Mouse (Mus musculus) G1E (cell line): ENCODE data around the gene Gpr137b.
"Not testable (repeated sequence)": the region's sequence is repeated elsewhere in the genome, so short reads cannot be mapped to it uniquely, and the experiment has no call there.

ENCODE experiments used
- CTCF ChIP-seq: IDR thresholded peaks from 2 replicates; pipeline ENCODE4 v1.5.1; 2012; ENCODE audit warnings: low read depth, low read length, inconsistent platforms, mixed read lengths
- GATA1 ChIP-seq: IDR thresholded peaks from 2 replicates; pipeline ENCODE4 v1.6.1; 2012; ENCODE audit warnings: borderline replicate concordance, low read length, inconsistent platforms, mixed read lengths
- GATA2 ChIP-seq: IDR thresholded peaks from 2 replicates; pipeline ENCODE4 v1.6.1; 2012; ENCODE audit warnings: low read depth, low read length, inconsistent platforms, borderline replicate concordance
- POLR2AphosphoS5 ChIP-seq: IDR thresholded peaks from 2 replicates; pipeline ENCODE4 v1.6.1; 2012; ENCODE audit warnings: low read depth, low read length, inconsistent platforms; ENCODE audit not compliant: insufficient replicate concordance
- TAL1 ChIP-seq: conservative IDR thresholded peaks from 2 replicates; pipeline ENCODE4 v1.6.1; 2012; ENCODE audit warnings: low read depth, low read length, inconsistent platforms, mixed read lengths

- TF ChIP-seq CTCF, POLR2AphosphoS5, TAL1, GATA1, GATA2: not testable (repeated sequence)
Observed at GRCm38 (mm10) chr13:13394096-13394395, 232 bp upstream of the Gpr137b start.
